Mouse (Mus musculus) ES-Bruce4 (cell line): ENCODE measurements around the gene Emx1. TPM values are rescaled to one million over a fixed set of nuclear protein-coding genes. Genes with fewer than 3 reads are reported as not detected.

Experiments
- H3K27ac ChIP-seq: 2 replicates; pipeline ENCODE4 v1.5.1; 2012; ENCODE audit warnings: low read length, inconsistent platforms; ENCODE audit not compliant: insufficient read depth
- H3K27me3 ChIP-seq: 2 replicates; pipeline ENCODE4 v1.6.1; 2012; ENCODE audit warnings: mild to moderate bottlenecking, low read length, inconsistent platforms; ENCODE audit not compliant: control insufficient read depth, poor library complexity, insufficient read depth, severe bottlenecking
- H3K36me3 ChIP-seq: 2 replicates; pipeline ENCODE4 v1.6.1; 2012; ENCODE audit warnings: inconsistent platforms, mild to moderate bottlenecking, low read length, moderate library complexity; ENCODE audit not compliant: control insufficient read depth, poor library complexity, insufficient read depth, severe bottlenecking
- H3K4me1 ChIP-seq: one replicate; pipeline ENCODE4 v1.8.1; 2011; ENCODE audit warnings: low read length; ENCODE audit not compliant: control insufficient read depth, insufficient read depth
- H3K4me3 ChIP-seq: 2 replicates; pipeline ENCODE4 v1.5.1; 2011; ENCODE audit warnings: low read depth, mild to moderate bottlenecking, low read length
- H3K9ac ChIP-seq: 2 replicates; pipeline ENCODE4 v1.6.1; 2012; ENCODE audit warnings: low read depth, mild to moderate bottlenecking, inconsistent platforms; ENCODE audit not compliant: poor library complexity, severe bottlenecking
- H3K9me3 ChIP-seq: replicated peaks from 2 replicates; pipeline ENCODE4 v1.6.1; 2012; ENCODE audit warnings: mild to moderate bottlenecking, low read length, inconsistent platforms; ENCODE audit not compliant: control insufficient read depth, poor library complexity, insufficient read depth, severe bottlenecking
- CTCF ChIP-seq: IDR thresholded peaks from one replicate; pipeline ENCODE4 v1.8.1; 2011; ENCODE audit warnings: low read depth, low read length
- EP300 ChIP-seq: IDR thresholded peaks from 2 replicates; pipeline ENCODE4 v1.6.1; 2011; ENCODE audit warnings: low read depth, low read length; ENCODE audit not compliant: insufficient read depth
- POLR2A ChIP-seq: IDR thresholded peaks from one replicate; pipeline ENCODE4 v1.8.1; 2011; ENCODE audit warnings: low read length; ENCODE audit not compliant: insufficient read depth
- polyA plus RNA-seq: library from polyadenylated mRNA; stranded (reverse); fragments of >200 nt; gene quantifications from 2 replicates; pipeline ENCODE4 v1.2.4, GENCODE M21; 2011; ENCODE audit warnings: low read depth; ENCODE audit not compliant: missing spikeins, insufficient read depth, insufficient read length

Gene Emx1
- polyA plus RNA-seq, 1 experiment = 1.8 TPM

- TF ChIP-seq CTCF (no peak), POLR2A (no peak)
- H3K27ac ChIP-seq = no peak overlapping the region
- H3K9me3 ChIP-seq = no peaks in the 10 kb centered on the region
- peaks cover 4% of the 10 kb centered on the region for H3K4me1 ChIP-seq
- H3K27me3 ChIP-seq = no peaks in the 10 kb centered on the region
- H3K4me3 ChIP-seq = no peak overlapping the region
- H3K36me3 ChIP-seq = no peaks in the 10 kb centered on the region
- no peak overlapping the region for H3K9ac ChIP-seq
Observed at GRCm38 (mm10) chr6:85222551-85222950, 35.3 kb downstream of the Emx1 start.

DNA sequence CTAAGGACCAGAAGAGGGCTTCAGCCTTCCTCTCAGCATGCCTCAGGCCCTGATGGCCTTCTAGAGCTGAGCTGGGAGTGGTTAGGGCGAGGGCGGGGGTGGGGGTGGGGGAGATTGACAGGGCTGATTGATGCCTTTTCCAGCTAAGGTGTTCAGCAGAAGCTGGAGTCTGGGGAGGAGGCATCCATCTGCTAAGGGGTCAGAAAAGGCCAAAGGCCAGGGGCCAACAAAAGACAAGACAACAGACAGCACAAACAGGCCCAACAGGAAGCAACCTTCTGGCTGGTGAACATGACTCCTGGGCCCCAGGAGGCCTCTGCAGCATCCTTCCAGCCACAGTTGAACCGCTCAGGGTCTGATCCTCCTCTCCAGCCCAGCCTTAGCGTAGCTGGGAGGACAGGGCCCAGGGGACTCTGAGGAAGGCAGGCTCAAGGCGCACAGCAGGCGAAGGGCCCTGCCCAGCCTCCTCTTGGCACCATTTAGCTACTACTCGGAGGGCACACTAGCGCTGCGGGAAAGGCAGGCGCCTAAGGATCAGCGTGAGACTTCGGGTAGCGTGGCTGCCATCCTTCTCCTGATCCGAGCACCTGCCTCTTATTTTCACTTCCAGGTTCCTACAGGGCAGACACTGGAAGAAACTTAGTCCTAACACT lies 36.4 kb downstream of the Emx1 start:
- Histone ChIP-seq H3K4me3 (no peak overlapping the region), H3K27ac (no peak overlapping the region), H3K4me1 (peaks cover 4% of the 10 kb centered on the region), H3K9ac (no peak overlapping the region), H3K36me3 (no peaks in the 10 kb centered on the region), H3K9me3 (no peaks in the 10 kb centered on the region), H3K27me3 (no peaks in the 10 kb centered on the region)
- TF ChIP-seq CTCF = no peak
- TF ChIP-seq EP300 = peak; percentile 68; the same call in 1 of the 2 replicates
- TF ChIP-seq POLR2A = no peak

- Histone ChIP-seq H3K27me3 (no peaks in the 10 kb centered on the region), H3K9ac (no peak overlapping the region), H3K4me3 (no peak overlapping the region), H3K9me3 (no peaks in the 10 kb centered on the region), H3K27ac (no peak overlapping the region), H3K36me3 (no peaks in the 10 kb centered on the region), H3K4me1 (peaks cover 4% of the 10 kb centered on the region)
- no peak for TF ChIP-seq CTCF
- TF ChIP-seq EP300 = peak; percentile 61; the same call in 1 of the 2 replicates
Observed at GRCm38 (mm10) chr6:85224442-85224891, 37.2 kb downstream of the Emx1 start.

- no peaks in the 10 kb centered on the region for H3K27me3 ChIP-seq
- no peaks in the 10 kb centered on the region for H3K36me3 ChIP-seq
- H3K4me1 ChIP-seq = peaks cover 4% of the 10 kb centered on the region
- H3K27ac ChIP-seq = no peak overlapping the region
- H3K9ac ChIP-seq = no peak overlapping the region
- H3K9me3 ChIP-seq = no peaks in the 10 kb centered on the region
- TF ChIP-seq POLR2A (no peak), CTCF (no peak), EP300 (no peak)
- no peak overlapping the region for H3K4me3 ChIP-seq
Observed at GRCm38 (mm10) chr6:85226570-85226969, 39.3 kb downstream of the Emx1 start.

- Histone ChIP-seq H3K4me1 (peaks cover 6% of the 10 kb centered on the region), H3K27me3 (no peaks in the 10 kb centered on the region), H3K4me3 (no peak overlapping the region), H3K9me3 (no peaks in the 10 kb centered on the region), H3K36me3 (no peaks in the 10 kb centered on the region), H3K9ac (no peak overlapping the region), H3K27ac (no peak overlapping the region)
- TF ChIP-seq POLR2A (no peak), EP300 (no peak), CTCF (no peak)
Observed at GRCm38 (mm10) chr6:85227520-85227919, 40.3 kb downstream of the Emx1 start.

GRCm38 (mm10) chr6:85230762-85231161 lies 43.5 kb downstream of the Emx1 start:
- TF ChIP-seq CTCF (no peak), POLR2A (no peak), EP300 (no peak)
- Histone ChIP-seq H3K9me3 (no peaks in the 10 kb centered on the region), H3K4me1 (peaks cover 23% of the 10 kb centered on the region), H3K9ac (no peak overlapping the region), H3K27ac (no peak overlapping the region), H3K4me3 (no peak overlapping the region), H3K27me3 (no peaks in the 10 kb centered on the region), H3K36me3 (no peaks in the 10 kb centered on the region)
